Mouse (Mus musculus) gastrocnemius, adult 8-10 months (tissue): ENCODE results near the gene Dennd1a. TPM values are rescaled to one million over a fixed set of nuclear protein-coding genes. Genes with fewer than 3 reads are reported as not detected.

ENCODE experiments used
- DNase-seq, 2 experiments: peaks; one replicate each; pipeline ENCODE4 v3.0.0; 2022; ENCODE audit warnings: low spot score in 2 of 2
- total RNA-seq, 4 experiments: library from RNA; stranded (reverse); gene quantifications; 2 replicates each; pipeline ENCODE4 v1.2.4; 2022

Gene Dennd1a
- total RNA-seq, 4 experiments from 2014 or later = 33.8 to 40.0 (median 37.8) TPM

- DNase-seq = no peak
These were observed 57.3 kb downstream of the Dennd1a start for GRCm38 (mm10) chr2:38229882-38230281.

- peak; percentile 21 to 29 for DNase-seq
These were observed 63.4 kb downstream of the Dennd1a start for GRCm38 (mm10) chr2:38223759-38224158.

- no peak for DNase-seq
These were observed 65.7 kb downstream of the Dennd1a start for GRCm38 (mm10) chr2:38221461-38221860.

GRCm38 (mm10) chr2:38220687-38221435 is 66.3 kb downstream of the Dennd1a start:
- DNase-seq = no peak

GRCm38 (mm10) chr2:38219666-38220065 is 67.5 kb downstream of the Dennd1a start:
- DNase-seq = no peak

GRCm38 (mm10) chr2:38213041-38213440 is 74.1 kb downstream of the Dennd1a start:
- DNase-seq = no peak

- no peak for DNase-seq
These were observed 75.8 kb downstream of the Dennd1a start for GRCm38 (mm10) chr2:38211426-38211825.

GRCm38 (mm10) chr2:38207752-38208151 is 79.4 kb downstream of the Dennd1a start:
- DNase-seq = no peak

- DNase-seq = no peak
These were observed 81.9 kb downstream of the Dennd1a start for GRCm38 (mm10) chr2:38205281-38205680.

GRCm38 (mm10) chr2:38204696-38205095 is 82.5 kb downstream of the Dennd1a start:
- no peak for DNase-seq

- DNase-seq = no peak
These were observed 89.1 kb downstream of the Dennd1a start for GRCm38 (mm10) chr2:38198072-38198471.

- DNase-seq = no peak
These were observed 90.8 kb downstream of the Dennd1a start for GRCm38 (mm10) chr2:38196199-38197060.

GRCm38 (mm10) chr2:38192007-38192406 is 95.2 kb downstream of the Dennd1a start:
- no peak for DNase-seq

GRCm38 (mm10) chr2:38191601-38192000 is 95.6 kb downstream of the Dennd1a start:
- DNase-seq = no peak

GRCm38 (mm10) chr2:38186438-38186837 is 100.8 kb downstream of the Dennd1a start:
- DNase-seq = peak in 1 of 2 experiments; percentile 12

- no peak for DNase-seq
These were observed 102.2 kb downstream of the Dennd1a start for GRCm38 (mm10) chr2:38184977-38185376.

GRCm38 (mm10) chr2:38183881-38184280 is 103.3 kb downstream of the Dennd1a start:
- DNase-seq = no peak

GRCm38 (mm10) chr2:38182283-38182682 is 104.9 kb downstream of the Dennd1a start:
- no peak for DNase-seq

- DNase-seq = no peak
These were observed 109.6 kb downstream of the Dennd1a start for GRCm38 (mm10) chr2:38177583-38177978.

- DNase-seq = no peak
These were observed 110.2 kb downstream of the Dennd1a start for GRCm38 (mm10) chr2:38176870-38177582.

- no peak for DNase-seq
These were observed 111.9 kb downstream of the Dennd1a start for GRCm38 (mm10) chr2:38175276-38175675.

- no peak for DNase-seq
These were observed 118.6 kb downstream of the Dennd1a start for GRCm38 (mm10) chr2:38168606-38169005.
